Mouse (Mus musculus): ENCODE data around the gene Shoc2. TPM values are rescaled to one million over a fixed set of nuclear protein-coding genes. Genes with fewer than 3 reads are reported as not detected.
"Not testable (repeated sequence)": the region's sequence is repeated elsewhere in the genome, so short reads cannot be mapped to it uniquely, and the experiment has no call there.

Gene Shoc2
- polyA plus RNA-seq, 1 experiment from 2014 or later: 63.9 TPM

- H3K4me1 ChIP-seq (replicated peaks): peaks cover 24% of the 10 kb centered on the region
- WGBS: 95% methylated on average over 2 of the region's 2 CpGs
- H3K4me3 ChIP-seq (replicated peaks): 0 out of 2 replicates have a peak overlapping the region, but pooled peaks have one; percentile 92
- H3K36me3 ChIP-seq: peaks cover 15% of the 10 kb centered on the region
- H3K27me3 ChIP-seq: no peaks in the 10 kb centered on the region
- 0 out of 2 replicates have a peak overlapping the region, but pooled peaks have one; percentile 58 for H3K4me2 ChIP-seq (replicated peaks)
- H3K27ac ChIP-seq: no peak overlapping the region
- H3K9me3 ChIP-seq: no peaks in the 10 kb centered on the region
- H3K9ac ChIP-seq (replicated peaks): no peak overlapping the region
- no peak for ATAC-seq
These were observed 1.8 kb upstream of the Shoc2 start for GRCm38 (mm10) chr19:53942342-53942741.

- H3K4me2 ChIP-seq (replicated peaks): peak overlapping the region; percentile 64
- no peaks in the 10 kb centered on the region for H3K36me3 ChIP-seq
- peak overlapping the region; percentile 96 for H3K9ac ChIP-seq (replicated peaks)
- no peaks in the 10 kb centered on the region for H3K9me3 ChIP-seq
- H3K4me1 ChIP-seq (replicated peaks): peaks cover 34% of the 10 kb centered on the region
- H3K27ac ChIP-seq: peak overlapping the region; percentile 98
- H3K27me3 ChIP-seq: no peaks in the 10 kb centered on the region
- peak overlapping the region; percentile 92 for H3K4me3 ChIP-seq (replicated peaks)
- WGBS: under 1% methylated on average over 32 of the region's 47 CpGs
- ATAC-seq: peak; percentile 82
These were observed 672 bp downstream of the Shoc2 start for GRCm38 (mm10) chr19:53944786-53945169.

GRCm38 (mm10) chr19:53945171-53946042 lies 1.3 kb downstream of the Shoc2 start:
- Histone ChIP-seq H3K4me3 (replicated peaks) (peak overlapping the region; percentile 92), H3K4me2 (replicated peaks) (peak overlapping the region; percentile 64), H3K27me3 (no peaks in the 10 kb centered on the region), H3K9ac (replicated peaks) (peak overlapping the region; percentile 96), H3K9me3 (no peaks in the 10 kb centered on the region), H3K27ac (peak overlapping the region; percentile 98), H3K4me1 (replicated peaks) (peaks cover 34% of the 10 kb centered on the region), H3K36me3 (no peaks in the 10 kb centered on the region)
- ATAC-seq: peak; percentile 34
- under 1% methylated on average over 61 of the region's 69 CpGs for WGBS

- Histone ChIP-seq H3K4me3 (replicated peaks) (no peak overlapping the region), H3K27me3 (no peaks in the 10 kb centered on the region), H3K4me2 (replicated peaks) (no peak overlapping the region), H3K4me1 (replicated peaks) (peaks cover 4% of the 10 kb centered on the region), H3K27ac (no peak overlapping the region), H3K9me3 (no peaks in the 10 kb centered on the region), H3K36me3 (no peaks in the 10 kb centered on the region), H3K9ac (replicated peaks) (no peak overlapping the region)
- no peak for ATAC-seq
- 92% methylated on average over 2 of the region's 2 CpGs for WGBS
These were observed 13.4 kb downstream of the Shoc2 start for GRCm38 (mm10) chr19:53957513-53957912.

GRCm38 (mm10) chr19:53962511-53962910 lies 18.4 kb downstream of the Shoc2 start:
- no peak overlapping the region for H3K4me2 ChIP-seq (replicated peaks)

GRCm38 (mm10) chr19:53964347-53964746 lies 20.2 kb downstream of the Shoc2 start:
- not testable (repeated sequence) for H3K9ac ChIP-seq (replicated peaks); H3K4me3 ChIP-seq (replicated peaks); H3K27me3 ChIP-seq; H3K36me3 ChIP-seq; H3K27ac ChIP-seq; H3K4me1 ChIP-seq (replicated peaks); ATAC-seq; H3K9me3 ChIP-seq; H3K4me2 ChIP-seq (replicated peaks)
- over 99% methylated on average over 3 of the region's 3 CpGs for WGBS

More at GRCm38 (mm10) chr19:53962511-53962910, 18.4 kb downstream of the Shoc2 start:
- Histone ChIP-seq H3K27me3 (no peaks in the 10 kb centered on the region), H3K36me3 (no peaks in the 10 kb centered on the region), H3K9me3 (no peaks in the 10 kb centered on the region), H3K4me3 (replicated peaks) (no peak overlapping the region), H3K4me1 (replicated peaks) (no peaks in the 10 kb centered on the region), H3K27ac (no peak overlapping the region), H3K9ac (replicated peaks) (no peak overlapping the region)
- 94% methylated on average over 4 of the region's 4 CpGs for WGBS
- no peak for ATAC-seq

GRCm38 (mm10) chr19:53964910-53965633 lies 21.0 kb downstream of the Shoc2 start:
- Histone ChIP-seq H3K9ac (replicated peaks) (no peak overlapping the region), H3K4me1 (replicated peaks) (no peaks in the 10 kb centered on the region), H3K27ac (no peak overlapping the region), H3K9me3 (no peaks in the 10 kb centered on the region), H3K4me3 (replicated peaks) (no peak overlapping the region), H3K36me3 (no peaks in the 10 kb centered on the region), H3K4me2 (replicated peaks) (no peak overlapping the region), H3K27me3 (no peaks in the 10 kb centered on the region)
- ATAC-seq: no peak
- 92% methylated on average over 10 of the region's 10 CpGs for WGBS

- Histone ChIP-seq H3K9me3 (no peaks in the 10 kb centered on the region), H3K4me1 (replicated peaks) (no peaks in the 10 kb centered on the region), H3K4me2 (replicated peaks) (no peak overlapping the region), H3K4me3 (replicated peaks) (no peak overlapping the region), H3K36me3 (no peaks in the 10 kb centered on the region), H3K27me3 (no peaks in the 10 kb centered on the region), H3K27ac (no peak overlapping the region), H3K9ac (replicated peaks) (no peak overlapping the region)
- no peak for ATAC-seq
- WGBS: 93% methylated on average over 3 of the region's 3 CpGs
These were observed 25.1 kb downstream of the Shoc2 start for GRCm38 (mm10) chr19:53969226-53969625.

GRCm38 (mm10) chr19:53971938-53972337 lies 27.8 kb downstream of the Shoc2 start:
- Histone ChIP-seq H3K4me3 (replicated peaks) (no peak overlapping the region), H3K4me2 (replicated peaks) (no peak overlapping the region), H3K27me3 (no peaks in the 10 kb centered on the region), H3K36me3 (peaks cover 6% of the 10 kb centered on the region), H3K4me1 (replicated peaks) (no peaks in the 10 kb centered on the region), H3K9me3 (no peaks in the 10 kb centered on the region; the same call in 1 of the 2 replicates), H3K9ac (replicated peaks) (no peak overlapping the region), H3K27ac (no peak overlapping the region)
- 89% methylated on average over 7 of the region's 7 CpGs for WGBS
- ATAC-seq: no peak

GRCm38 (mm10) chr19:53973656-53974055 lies 29.6 kb downstream of the Shoc2 start:
- no peak for ATAC-seq
- 98% methylated on average over 1 of the region's 1 CpGs for WGBS

GRCm38 (mm10) chr19:53982041-53982440 lies 37.9 kb downstream of the Shoc2 start:
- H3K36me3 ChIP-seq: peaks cover 2% of the 10 kb centered on the region
- no peaks in the 10 kb centered on the region for H3K27me3 ChIP-seq
- no peak overlapping the region for H3K27ac ChIP-seq
- no peak overlapping the region for H3K4me3 ChIP-seq (replicated peaks)
- H3K9ac ChIP-seq (replicated peaks): no peak overlapping the region
- H3K9me3 ChIP-seq: peaks cover 5% of the 10 kb centered on the region; the same call in 1 of the 2 replicates
- H3K4me1 ChIP-seq (replicated peaks): 0 out of 2 replicates have a peak, but pooled peaks cover 4% of the 10 kb centered on the region
- H3K4me2 ChIP-seq (replicated peaks): no peak overlapping the region
- ATAC-seq: no peak
- WGBS: 84% methylated on average over 3 of the region's 3 CpGs

More at GRCm38 (mm10) chr19:53973656-53974055, 29.6 kb downstream of the Shoc2 start:
- H3K4me3 ChIP-seq (replicated peaks): no peak overlapping the region
- no peak overlapping the region for H3K27ac ChIP-seq
- H3K9ac ChIP-seq (replicated peaks): no peak overlapping the region
- no peaks in the 10 kb centered on the region for H3K4me1 ChIP-seq (replicated peaks)
- H3K4me2 ChIP-seq (replicated peaks): no peak overlapping the region
- no peaks in the 10 kb centered on the region for H3K27me3 ChIP-seq
- peaks cover 9% of the 10 kb centered on the region for H3K36me3 ChIP-seq
- H3K9me3 ChIP-seq: peaks cover 4% of the 10 kb centered on the region; the same call in 1 of the 2 replicates

- Histone ChIP-seq H3K9ac (replicated peaks) (no peak overlapping the region), H3K27me3 (no peaks in the 10 kb centered on the region), H3K4me2 (replicated peaks) (no peak overlapping the region), H3K4me1 (replicated peaks) (0 out of 2 replicates have a peak, but pooled peaks cover 4% of the 10 kb centered on the region), H3K36me3 (peaks cover 10% of the 10 kb centered on the region), H3K9me3 (0 out of 2 replicates have a peak, but pooled peaks cover 4% of the 10 kb centered on the region), H3K27ac (no peak overlapping the region), H3K4me3 (replicated peaks) (no peak overlapping the region)
- 100% methylated on average over 1 of the region's 1 CpGs for WGBS
- ATAC-seq: no peak
These were observed 39.2 kb downstream of the Shoc2 start for GRCm38 (mm10) chr19:53983336-53983735.

All from midbrain, embryonic 13.5 days (tissue).